Mouse (Mus musculus) olfactory bulb, adult 2 months (tissue): ENCODE measurements around the gene Neo1.

Source experiments
- CTCF ChIP-seq: fragments of 200-500 bp; IDR thresholded peaks from 2 replicates; pipeline ENCODE4 v1.5.1; 2012; ENCODE audit warnings: low read depth, mild to moderate bottlenecking, low read length, moderate library complexity; ENCODE audit not compliant: insufficient read depth
- POLR2A ChIP-seq: fragments of 200-500 bp; IDR thresholded peaks from 2 replicates; pipeline ENCODE4 v1.6.1; 2012; ENCODE audit warnings: mild to moderate bottlenecking, low read depth, low read length, moderate library complexity; ENCODE audit not compliant: insufficient read depth

- no peak for TF ChIP-seq CTCF
- TF ChIP-seq POLR2A = no peak
Measured at GRCm38 (mm10) chr9:59071220-59071977, 35.2 kb upstream of the Neo1 start.
